Mouse (Mus musculus): ENCODE data around the gene Cers6. TPM values are rescaled to one million over a fixed set of nuclear protein-coding genes. Genes with fewer than 3 reads are reported as not detected.

Cers6 gene
- polyA plus RNA-seq, 1 experiment: 3.2 TPM

DNA sequence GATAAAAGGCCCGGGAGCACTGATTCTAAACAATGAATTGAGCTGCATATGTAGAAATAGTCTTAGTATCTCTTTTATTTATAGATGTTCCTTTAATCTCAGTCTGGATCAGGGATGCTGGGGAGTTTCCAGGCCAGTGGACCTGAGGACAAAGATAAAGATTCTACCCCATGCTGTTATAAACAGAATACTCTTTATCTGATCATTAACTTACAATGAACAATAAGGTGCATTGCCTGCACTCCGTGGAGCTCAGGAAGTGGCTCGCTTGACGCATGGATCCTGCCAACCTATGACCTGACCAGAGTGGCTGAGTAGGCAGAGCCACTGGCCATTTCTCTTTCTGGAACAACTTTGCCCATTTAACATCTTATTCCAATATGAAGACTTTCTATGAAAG lies 279.6 kb downstream of the Cers6 start:
- no peaks in the 10 kb centered on the region for H3K4me1 ChIP-seq (ENCODE audit: control insufficient read depth, insufficient read depth, low read length)

DNA sequence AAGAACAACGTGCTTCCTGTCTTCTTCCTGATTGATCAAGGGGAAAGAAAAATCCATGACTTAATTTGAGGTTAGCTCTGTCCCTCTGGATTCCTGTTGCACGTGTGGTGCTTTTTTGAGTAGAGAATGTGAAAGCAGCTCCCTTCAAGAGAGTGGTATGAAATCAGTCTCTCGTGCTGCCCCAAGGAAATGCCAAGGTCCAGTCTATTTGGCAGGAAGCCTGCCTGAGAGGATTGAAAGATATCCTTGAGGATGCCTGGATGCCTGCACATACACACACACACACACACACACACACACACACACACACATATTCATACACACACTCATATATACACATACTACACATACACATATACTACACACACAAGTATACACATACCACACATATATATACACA lies 287.4 kb downstream of the Cers6 start:
- TF ChIP-seq CTCF (IDR thresholded peaks at IDR 0.05; ENCODE audit: control insufficient read depth, insufficient read depth, insufficient replicate concordance, low read depth, low read length) (no peak), POLR2A (IDR thresholded peaks at IDR 0.05; ENCODE audit: control insufficient read depth, low read depth, low read length) (no peak)
- H3K27ac ChIP-seq (ENCODE audit: control insufficient read depth, insufficient read depth, low read depth, low read length): no peak overlapping the region
- H3K4me3 ChIP-seq (ENCODE audit: control insufficient read depth, low read depth, low read length): no peak overlapping the region
- no peaks in the 10 kb centered on the region for H3K27me3 ChIP-seq (ENCODE audit: control insufficient read depth, insufficient read depth, low read length)
- no peaks in the 10 kb centered on the region for H3K4me1 ChIP-seq (ENCODE audit: control insufficient read depth, insufficient read depth, low read length)
- H3K36me3 ChIP-seq (ENCODE audit: control insufficient read depth, insufficient read depth, low read length): no peaks in the 10 kb centered on the region

More for the DNA sequence above, 279.6 kb downstream of the Cers6 start:
- no peaks in the 10 kb centered on the region for H3K36me3 ChIP-seq (ENCODE audit: control insufficient read depth, insufficient read depth, low read length)
- TF ChIP-seq POLR2A (IDR thresholded peaks at IDR 0.05; ENCODE audit: control insufficient read depth, low read depth, low read length) (no peak), CTCF (IDR thresholded peaks at IDR 0.05; ENCODE audit: control insufficient read depth, insufficient read depth, insufficient replicate concordance, low read depth, low read length) (no peak)
- H3K27me3 ChIP-seq (ENCODE audit: control insufficient read depth, insufficient read depth, low read length): no peaks in the 10 kb centered on the region
- no peak overlapping the region for H3K27ac ChIP-seq (ENCODE audit: control insufficient read depth, insufficient read depth, low read depth, low read length)
- no peak overlapping the region for H3K4me3 ChIP-seq (ENCODE audit: control insufficient read depth, low read depth, low read length)

DNA sequence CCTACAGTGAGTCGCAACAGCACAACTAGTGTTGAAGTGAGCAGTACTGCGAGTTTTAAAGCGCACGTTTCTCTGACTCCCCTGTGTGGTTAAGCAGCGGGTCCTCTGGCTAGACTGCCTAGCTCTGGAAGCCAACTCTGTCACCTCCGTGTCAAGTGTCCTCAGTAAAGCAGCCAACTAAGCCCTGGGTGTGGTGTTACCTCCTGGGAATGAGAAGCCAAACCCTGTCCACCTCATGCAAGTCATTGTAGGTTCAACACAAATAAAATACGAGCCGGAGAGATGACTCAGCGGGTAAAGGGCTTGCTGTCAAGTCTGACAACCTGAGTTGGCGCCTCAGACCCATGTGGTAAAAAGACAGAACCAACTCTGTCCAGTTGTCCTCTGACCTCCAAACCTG lies 287.9 kb downstream of the Cers6 start:
- no peak overlapping the region for H3K4me3 ChIP-seq (ENCODE audit: control insufficient read depth, low read depth, low read length)
- H3K4me1 ChIP-seq (ENCODE audit: control insufficient read depth, insufficient read depth, low read length): no peaks in the 10 kb centered on the region
- no peaks in the 10 kb centered on the region for H3K36me3 ChIP-seq (ENCODE audit: control insufficient read depth, insufficient read depth, low read length)
- TF ChIP-seq POLR2A (IDR thresholded peaks at IDR 0.05; ENCODE audit: control insufficient read depth, low read depth, low read length): no peak
- no peak for TF ChIP-seq CTCF (IDR thresholded peaks at IDR 0.05; ENCODE audit: control insufficient read depth, insufficient read depth, insufficient replicate concordance, low read depth, low read length)
- H3K27ac ChIP-seq (ENCODE audit: control insufficient read depth, insufficient read depth, low read depth, low read length): no peak overlapping the region
- no peaks in the 10 kb centered on the region for H3K27me3 ChIP-seq (ENCODE audit: control insufficient read depth, insufficient read depth, low read length)

DNA sequence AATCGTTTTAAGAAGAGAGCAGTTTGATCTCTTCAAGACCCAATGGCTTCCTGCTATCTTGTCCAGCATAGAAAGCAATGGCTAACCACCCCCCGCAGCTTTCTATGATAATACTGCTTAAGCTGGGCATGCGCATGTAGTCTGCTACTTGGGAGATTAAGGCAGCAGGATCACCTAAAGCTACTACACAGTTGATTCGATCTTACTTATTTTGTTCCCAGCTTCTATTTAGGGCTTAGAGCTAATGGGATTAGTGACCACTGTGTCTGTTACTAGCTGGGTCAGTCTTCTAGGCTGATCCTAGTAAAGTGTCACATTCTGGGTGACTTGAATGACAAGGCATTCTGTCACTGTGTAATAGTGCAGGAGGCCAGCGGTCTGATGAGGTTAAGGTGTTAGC lies 289.6 kb downstream of the Cers6 start:
- TF ChIP-seq POLR2A (IDR thresholded peaks at IDR 0.05; ENCODE audit: control insufficient read depth, low read depth, low read length) (no peak), CTCF (IDR thresholded peaks at IDR 0.05; ENCODE audit: control insufficient read depth, insufficient read depth, insufficient replicate concordance, low read depth, low read length) (no peak)

DNA sequence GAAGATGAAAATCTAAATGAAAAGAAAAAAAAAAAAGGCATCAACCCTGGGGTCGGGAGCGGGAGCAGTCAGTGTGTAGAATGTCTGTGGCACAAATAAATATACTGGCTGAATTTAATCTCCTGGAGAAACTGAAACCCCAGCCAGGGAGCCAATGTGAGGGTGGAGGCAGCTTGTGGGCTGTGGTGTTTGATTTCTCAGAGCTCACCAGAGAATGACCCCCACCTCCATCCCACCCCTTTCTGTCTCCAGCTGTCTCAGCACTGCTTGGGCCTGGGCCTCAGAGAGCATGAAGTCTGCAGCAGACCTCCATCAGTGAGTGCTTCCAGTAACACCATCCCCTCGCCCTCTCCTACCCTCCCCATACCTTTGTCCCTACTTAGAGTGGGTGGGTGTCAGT lies 294.6 kb downstream of the Cers6 start:
- Histone ChIP-seq H3K27ac (ENCODE audit: control insufficient read depth, insufficient read depth, low read depth, low read length) (no peak overlapping the region), H3K4me3 (ENCODE audit: control insufficient read depth, low read depth, low read length) (no peak overlapping the region), H3K36me3 (ENCODE audit: control insufficient read depth, insufficient read depth, low read length) (no peaks in the 10 kb centered on the region), H3K4me1 (ENCODE audit: control insufficient read depth, insufficient read depth, low read length) (no peaks in the 10 kb centered on the region), H3K27me3 (ENCODE audit: control insufficient read depth, insufficient read depth, low read length) (no peaks in the 10 kb centered on the region)
- no peak for TF ChIP-seq CTCF (IDR thresholded peaks at IDR 0.05; ENCODE audit: control insufficient read depth, insufficient read depth, insufficient replicate concordance, low read depth, low read length)
- TF ChIP-seq POLR2A (IDR thresholded peaks at IDR 0.05; ENCODE audit: control insufficient read depth, low read depth, low read length): no peak

More for the DNA sequence above, 289.6 kb downstream of the Cers6 start:
- no peaks in the 10 kb centered on the region for H3K4me1 ChIP-seq (ENCODE audit: control insufficient read depth, insufficient read depth, low read length)
- no peaks in the 10 kb centered on the region for H3K27me3 ChIP-seq (ENCODE audit: control insufficient read depth, insufficient read depth, low read length)
- no peak overlapping the region for H3K27ac ChIP-seq (ENCODE audit: control insufficient read depth, insufficient read depth, low read depth, low read length)
- H3K4me3 ChIP-seq (ENCODE audit: control insufficient read depth, low read depth, low read length): no peak overlapping the region
- no peaks in the 10 kb centered on the region for H3K36me3 ChIP-seq (ENCODE audit: control insufficient read depth, insufficient read depth, low read length)

DNA sequence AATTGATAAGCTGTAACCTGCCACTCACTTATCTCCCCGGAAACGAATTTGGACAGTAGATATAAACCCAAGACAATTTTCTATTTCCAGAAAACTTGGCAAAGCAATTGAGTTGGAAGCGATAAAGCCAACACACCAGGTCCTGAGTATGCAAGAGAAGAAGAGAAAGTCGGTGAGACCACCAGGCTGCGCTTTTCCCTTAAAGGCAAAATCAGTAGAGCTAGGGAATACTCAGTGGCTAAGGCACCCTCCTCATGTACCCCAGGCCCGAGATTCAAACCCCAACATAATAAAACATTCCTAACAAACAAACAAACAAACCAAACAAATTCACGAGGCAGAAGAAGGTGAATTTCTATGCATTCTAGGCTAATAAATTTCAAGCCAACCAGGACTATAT lies 295.0 kb downstream of the Cers6 start:
- Histone ChIP-seq H3K27me3 (ENCODE audit: control insufficient read depth, insufficient read depth, low read length) (no peaks in the 10 kb centered on the region), H3K36me3 (ENCODE audit: control insufficient read depth, insufficient read depth, low read length) (no peaks in the 10 kb centered on the region), H3K4me3 (ENCODE audit: control insufficient read depth, low read depth, low read length) (no peak overlapping the region), H3K4me1 (ENCODE audit: control insufficient read depth, insufficient read depth, low read length) (no peaks in the 10 kb centered on the region), H3K27ac (ENCODE audit: control insufficient read depth, insufficient read depth, low read depth, low read length) (no peak overlapping the region)
- TF ChIP-seq CTCF (IDR thresholded peaks at IDR 0.05; ENCODE audit: control insufficient read depth, insufficient read depth, insufficient replicate concordance, low read depth, low read length) (no peak), POLR2A (IDR thresholded peaks at IDR 0.05; ENCODE audit: control insufficient read depth, low read depth, low read length) (no peak)

DNA sequence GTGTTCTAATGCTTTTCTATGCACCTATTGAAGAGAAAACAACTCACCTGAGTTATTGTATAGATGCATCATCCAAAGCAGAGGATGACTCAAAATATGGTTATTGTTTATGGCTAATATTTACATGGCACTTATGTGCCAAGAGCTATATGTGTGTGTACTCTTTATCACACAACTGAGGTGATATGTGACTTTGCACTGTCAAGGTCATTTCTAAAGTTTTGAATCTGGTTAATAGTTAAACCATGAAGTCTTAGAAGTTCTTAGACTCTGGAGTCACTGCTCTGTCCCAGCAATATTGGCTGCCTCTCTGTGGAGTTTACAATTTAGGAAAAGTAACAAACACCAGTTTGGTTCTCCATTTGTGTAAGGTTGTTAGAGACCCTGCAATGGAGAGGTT lies 297.7 kb downstream of the Cers6 start:
- TF ChIP-seq POLR2A (IDR thresholded peaks at IDR 0.05; ENCODE audit: control insufficient read depth, low read depth, low read length) (no peak), CTCF (IDR thresholded peaks at IDR 0.05; ENCODE audit: control insufficient read depth, insufficient read depth, insufficient replicate concordance, low read depth, low read length) (no peak)
- H3K4me1 ChIP-seq (ENCODE audit: control insufficient read depth, insufficient read depth, low read length): no peaks in the 10 kb centered on the region; the same call in 1 of the 2 replicates
- no peak overlapping the region for H3K27ac ChIP-seq (ENCODE audit: control insufficient read depth, insufficient read depth, low read depth, low read length)
- no peaks in the 10 kb centered on the region for H3K36me3 ChIP-seq (ENCODE audit: control insufficient read depth, insufficient read depth, low read length)
- H3K4me3 ChIP-seq (ENCODE audit: control insufficient read depth, low read depth, low read length): no peak overlapping the region
- H3K27me3 ChIP-seq (ENCODE audit: control insufficient read depth, insufficient read depth, low read length): no peaks in the 10 kb centered on the region

Other genes starting within 250 kb of the Cers6 start
- gene 4932414N04Rik, start 205.0 kb upstream of the Cers6 start, polyA plus RNA-seq (2012; rRNA removed): 25.1 and 25.2 TPM in 2 replicates